Mouse (Mus musculus) activated CD4-positive, CD25-positive, alpha-beta regulatory T cell (primary cell): ENCODE results near the gene Olfr555. TPM values are rescaled to one million over a fixed set of nuclear protein-coding genes. Genes with fewer than 3 reads are reported as not detected.

Experiments
- polyA plus RNA-seq, 2 experiments: library from polyadenylated mRNA; unstranded; fragments of 100-300 nt; shearing (Covaris generic); gene quantifications; one replicate each; pipeline ENCODE4 v1.2.1; 2017

Gene Olfr555
- not detected for polyA plus RNA-seq

GRCm38 (mm10) chr7:102658523-102658922, at the start of gene Olfr555:
Gene Olfr555 (plus strand): TSS chr7:102658823.

GRCm38 (mm10) chr7:102618118-102618517, 40.5 kb upstream of the Olfr555 start, which contains the start of gene Olfr553:
Gene Olfr553 (minus strand): TSS chr7:102618218.

GRCm38 (mm10) chr7:102638132-102638531, 20.5 kb upstream of the Olfr555 start, which contains the start of gene Olfr554:
Gene Olfr554 (plus strand): TSS chr7:102638432.

GRCm38 (mm10) chr7:102664599-102664998, 6.0 kb downstream of the Olfr555 start, which contains the start of gene Olfr556:
Gene Olfr556 (plus strand): TSS chr7:102664899.

GRCm38 (mm10) chr7:102686944-102687501, 28.4 kb downstream of the Olfr555 start, which contains the start of gene Trim68:
Gene Trim68 (minus strand): TSS chr7:102687327.

GRCm38 (mm10) chr7:102695358-102696125, 36.9 kb downstream of the Olfr555 start, which contains the start of gene Olfr557:
Gene Olfr557 (plus strand): TSS chr7:102695910.

GRCm38 (mm10) chr7:102701915-102702314, 43.3 kb downstream of the Olfr555 start, which contains the start of gene Olfr558:
Gene Olfr558 (plus strand): TSS chr7:102702215.

Other genes starting within 250 kb of the Olfr555 start
- 10 to 100 TPM; 51.7 to 53.1 TPM for gene Rrm1, start 217.1 kb upstream of the Olfr555 start, polyA plus RNA-seq
- under 1 TPM in 1 of 2 experiments, not detected in 1; 0.12 TPM for gene Olfr543, start 177.1 kb upstream of the Olfr555 start, polyA plus RNA-seq
- gene Olfr544, start 170.5 kb upstream of the Olfr555 start, polyA plus RNA-seq = under 1 TPM in 1 of 2 experiments, not detected in 1; 0.84 TPM
- under 1 TPM in 1 of 2 experiments, not detected in 1; 0.41 TPM for gene Olfr545, start 159.2 kb upstream of the Olfr555 start, polyA plus RNA-seq
- not detected for gene Olfr547, start 124.1 kb upstream of the Olfr555 start, polyA plus RNA-seq
- gene Olfr548-ps1, start 117.9 kb upstream of the Olfr555 start, polyA plus RNA-seq = not detected
- not detected for gene Olfr549, start 109.0 kb upstream of the Olfr555 start, polyA plus RNA-seq
- 100 to 1,000 TPM in 1 of 2 experiments, 10 to 100 TPM in 1; 88.3 to 105 TPM for gene Trim21, start 93.3 kb upstream of the Olfr555 start, polyA plus RNA-seq
- gene Olfr550, start 87.4 kb upstream of the Olfr555 start, polyA plus RNA-seq = not detected
- not detected for gene Olfr551, start 66.9 kb upstream of the Olfr555 start, polyA plus RNA-seq
- gene Olfr552, start 61.1 kb upstream of the Olfr555 start, polyA plus RNA-seq = under 1 TPM in 1 of 2 experiments, not detected in 1; 0.04 TPM
- gene Olfr553, start 40.6 kb upstream of the Olfr555 start, polyA plus RNA-seq = under 1 TPM in 1 of 2 experiments, not detected in 1; 0.41 TPM
- under 1 TPM in 1 of 2 experiments, not detected in 1; 0.45 TPM for gene Olfr554, start 20.4 kb upstream of the Olfr555 start, polyA plus RNA-seq
- gene Olfr556, start 6.1 kb downstream of the Olfr555 start, polyA plus RNA-seq = under 1 TPM in 1 of 2 experiments, not detected in 1; 0.07 TPM
- 1 to 10 TPM; 8.6 to 9.5 TPM for gene Trim68, start 28.5 kb downstream of the Olfr555 start, polyA plus RNA-seq
- gene Olfr557, start 37.1 kb downstream of the Olfr555 start, polyA plus RNA-seq = not detected
- gene Olfr558, start 43.4 kb downstream of the Olfr555 start, polyA plus RNA-seq = not detected
- not detected for gene Olfr33, start 60.2 kb downstream of the Olfr555 start, polyA plus RNA-seq
- gene Olfr559, start 68.7 kb downstream of the Olfr555 start, polyA plus RNA-seq = not detected
- not detected for gene Olfr560, start 100.5 kb downstream of the Olfr555 start, polyA plus RNA-seq
- under 1 TPM in 1 of 2 experiments, not detected in 1; 0.14 TPM for gene Olfr78, start 100.6 kb downstream of the Olfr555 start, polyA plus RNA-seq
- not detected for gene Olfr561, start 112.4 kb downstream of the Olfr555 start, polyA plus RNA-seq
- not detected for gene Olfr564, start 144.7 kb downstream of the Olfr555 start, polyA plus RNA-seq
- gene Olfr566, start 199.9 kb downstream of the Olfr555 start, polyA plus RNA-seq = not detected
- gene Olfr568, start 218.3 kb downstream of the Olfr555 start, polyA plus RNA-seq = under 1 TPM in 1 of 2 experiments, not detected in 1; 0.29 TPM
- gene Olfr569, start 232.1 kb downstream of the Olfr555 start, polyA plus RNA-seq = under 1 TPM in 1 of 2 experiments, not detected in 1; 0.42 TPM
- under 1 TPM in 1 of 2 experiments, not detected in 1; 0.12 TPM for gene Olfr570, start 235.8 kb downstream of the Olfr555 start, polyA plus RNA-seq